Mouse (Mus musculus): ENCODE measurements around the gene Atp6v1c2. TPM values are rescaled to one million over a fixed set of nuclear protein-coding genes. Genes with fewer than 3 reads are reported as not detected.

The Atp6v1c2 gene
- polyA plus RNA-seq, 1 experiment from 2014 or later, result 19.2 TPM

DNA sequence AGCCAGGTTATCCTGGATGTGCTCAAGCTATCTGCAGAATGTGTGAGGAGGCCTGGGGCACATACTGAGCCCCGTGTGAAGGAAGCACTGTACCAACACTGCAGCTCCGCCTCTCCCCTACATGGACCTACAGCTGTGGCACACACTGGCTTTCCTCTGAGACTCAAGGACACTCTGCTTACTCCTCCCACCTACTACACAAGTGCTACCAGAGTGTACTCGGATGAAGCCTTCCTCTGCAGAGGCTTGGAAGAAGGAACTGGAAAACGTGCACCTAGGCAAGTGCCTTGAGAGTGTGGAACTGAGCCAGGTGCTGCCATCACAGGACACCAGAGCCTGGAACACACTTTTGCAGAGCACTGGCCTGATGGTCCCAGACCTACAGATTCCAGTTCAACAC is 38.6 kb downstream of the Atp6v1c2 start:
- WGBS, result 57% methylated on average over 4 of the region's 4 CpGs
- Histone ChIP-seq H3K4me2 (ENCODE audit: low read length) (no peak overlapping the region), H3K9me3 (replicated peaks; ENCODE audit: low read length) (no peaks in the 10 kb centered on the region), H3K27me3 (ENCODE audit: insufficient read depth, low read length) (no peaks in the 10 kb centered on the region), H3K36me3 (ENCODE audit: insufficient read depth, low read length) (no peaks in the 10 kb centered on the region), H3K9ac (ENCODE audit: low read depth, low read length) (no peak overlapping the region), H3K4me3 (replicated peaks; ENCODE audit: low read depth, low read length) (no peak overlapping the region), H3K27ac (no peak overlapping the region), H3K4me1 (replicated peaks; ENCODE audit: insufficient read depth, low read length) (no peaks in the 10 kb centered on the region)
- DNase-seq (ENCODE audit: low spot score), result no peak
- no peak for TF ChIP-seq CTCF (IDR thresholded peaks at IDR 0.05; ENCODE audit: low read depth)
- no peak for ATAC-seq (replicated peaks; ENCODE audit: low FRiP score, low read depth)

DNA sequence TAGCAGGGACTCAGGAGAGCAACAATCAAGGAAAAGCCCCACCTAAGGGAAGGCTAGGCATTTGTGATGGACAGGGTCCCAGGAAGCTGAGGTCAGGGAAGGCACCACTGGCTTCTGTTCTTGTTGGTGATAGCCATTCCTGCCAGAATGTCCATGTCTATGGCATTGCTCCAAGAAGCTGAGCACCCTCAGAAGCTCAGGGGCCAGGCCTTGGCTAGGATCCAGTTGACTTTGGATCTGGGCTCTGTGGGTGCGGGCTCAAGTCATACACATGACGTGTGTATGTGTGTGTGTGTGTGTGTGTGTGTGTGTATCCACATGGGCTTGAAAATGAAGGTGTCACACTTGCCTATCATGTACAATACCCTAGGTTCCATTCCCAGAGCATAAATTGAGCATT is 39.2 kb downstream of the Atp6v1c2 start:
- Histone ChIP-seq H3K27ac (no peak overlapping the region), H3K9ac (ENCODE audit: low read depth, low read length) (no peak overlapping the region), H3K36me3 (ENCODE audit: insufficient read depth, low read length) (peaks cover 4% of the 10 kb centered on the region), H3K27me3 (ENCODE audit: insufficient read depth, low read length) (no peaks in the 10 kb centered on the region), H3K4me3 (replicated peaks; ENCODE audit: low read depth, low read length) (no peak overlapping the region), H3K4me2 (ENCODE audit: low read length) (no peak overlapping the region), H3K4me1 (replicated peaks; ENCODE audit: insufficient read depth, low read length) (no peaks in the 10 kb centered on the region), H3K9me3 (replicated peaks; ENCODE audit: low read length) (no peaks in the 10 kb centered on the region)
- ATAC-seq (replicated peaks; ENCODE audit: low FRiP score, low read depth), result no peak
- TF ChIP-seq CTCF (IDR thresholded peaks at IDR 0.05; ENCODE audit: low read depth), result no peak
- 84% methylated on average over 2 of the region's 2 CpGs for WGBS
- DNase-seq (ENCODE audit: low spot score), result no peak

DNA sequence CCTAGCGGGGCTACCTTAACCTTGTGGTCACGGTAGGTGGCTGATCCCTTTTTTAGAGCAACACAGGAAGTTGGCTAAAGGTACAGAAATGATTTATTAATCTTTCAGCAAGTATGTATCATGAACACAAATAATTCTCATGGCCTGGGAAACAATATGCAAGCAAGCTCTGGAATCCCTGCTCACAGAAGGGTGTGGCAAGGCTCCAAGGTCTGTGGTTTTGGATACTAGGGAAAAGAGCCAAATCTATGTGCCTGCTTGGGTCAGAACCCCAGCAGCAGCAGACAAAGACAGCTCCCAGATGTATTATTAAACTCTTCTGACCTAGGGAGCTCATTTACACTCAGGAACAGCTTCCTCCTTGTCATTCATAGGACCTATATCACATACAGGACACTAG is 40.1 kb downstream of the Atp6v1c2 start:
- no peak for TF ChIP-seq CTCF (IDR thresholded peaks at IDR 0.05; ENCODE audit: low read depth)
- 41% methylated on average over 2 of the region's 2 CpGs for WGBS
- Histone ChIP-seq H3K9ac (ENCODE audit: low read depth, low read length) (no peak overlapping the region), H3K27me3 (ENCODE audit: insufficient read depth, low read length) (no peaks in the 10 kb centered on the region), H3K4me2 (ENCODE audit: low read length) (no peak overlapping the region), H3K4me3 (replicated peaks; ENCODE audit: low read depth, low read length) (no peak overlapping the region), H3K36me3 (ENCODE audit: insufficient read depth, low read length) (peaks cover 12% of the 10 kb centered on the region), H3K27ac (no peak overlapping the region), H3K9me3 (replicated peaks; ENCODE audit: low read length) (no peaks in the 10 kb centered on the region), H3K4me1 (replicated peaks; ENCODE audit: insufficient read depth, low read length) (no peaks in the 10 kb centered on the region)
- DNase-seq (ENCODE audit: low spot score), result peak; percentile 14
- no peak for ATAC-seq (replicated peaks; ENCODE audit: low FRiP score, low read depth)

DNA sequence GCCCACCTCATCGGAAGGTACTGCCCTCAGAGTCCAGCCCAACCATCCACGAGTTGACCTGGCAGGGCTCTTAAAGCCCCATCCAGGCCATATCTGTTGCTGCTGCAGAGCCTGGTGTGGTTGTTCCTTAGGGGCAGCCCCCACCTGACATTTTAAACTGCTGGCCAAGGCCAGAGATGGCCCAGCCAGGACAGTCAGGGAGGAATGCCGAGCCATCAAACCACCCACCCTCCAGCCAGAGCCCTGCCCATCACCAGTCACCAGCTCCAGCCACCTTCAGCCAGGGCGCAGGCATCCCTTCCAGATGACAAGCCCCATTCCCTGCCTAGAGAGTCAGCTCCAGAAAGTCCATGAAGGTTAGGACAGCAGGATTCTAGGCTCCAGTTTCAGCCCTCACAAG is 40.7 kb downstream of the Atp6v1c2 start:
- DNase-seq (ENCODE audit: low spot score), result no peak
- H3K27me3 ChIP-seq (ENCODE audit: insufficient read depth, low read length), result no peaks in the 10 kb centered on the region
- H3K4me3 ChIP-seq (replicated peaks; ENCODE audit: low read depth, low read length), result no peak overlapping the region

DNA sequence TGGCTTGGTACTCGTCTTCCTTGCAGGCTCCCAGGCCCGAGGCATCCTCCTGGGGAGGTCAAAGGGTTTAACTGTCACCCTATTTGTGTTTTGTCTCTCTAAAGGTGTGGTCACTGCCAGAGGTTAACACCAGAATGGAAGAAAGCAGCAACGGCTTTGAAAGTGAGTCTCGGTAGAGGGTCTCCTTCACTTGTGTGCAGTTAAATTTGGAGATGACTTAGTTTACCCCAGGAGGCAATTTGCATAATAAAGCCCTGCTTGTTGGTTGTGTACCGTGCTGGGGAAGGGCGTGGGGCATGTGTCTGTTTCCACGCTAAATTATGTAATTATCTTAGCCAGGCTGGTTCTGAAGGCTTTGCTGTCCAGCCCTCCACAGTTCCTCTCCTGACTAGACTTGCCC is 55.3 kb downstream of the Atp6v1c2 start:
- peaks cover 66% of the 10 kb centered on the region for H3K36me3 ChIP-seq (ENCODE audit: insufficient read depth, low read length)
- H3K4me1 ChIP-seq (replicated peaks; ENCODE audit: insufficient read depth, low read length), result 0 out of 2 replicates have a peak, but pooled peaks cover 5% of the 10 kb centered on the region
- H3K4me3 ChIP-seq (replicated peaks; ENCODE audit: low read depth, low read length), result no peak overlapping the region
- ATAC-seq (replicated peaks; ENCODE audit: low FRiP score, low read depth), result no peak
- no peak for TF ChIP-seq CTCF (IDR thresholded peaks at IDR 0.05; ENCODE audit: low read depth)
- no peaks in the 10 kb centered on the region for H3K9me3 ChIP-seq (replicated peaks; ENCODE audit: low read length)
- H3K4me2 ChIP-seq (ENCODE audit: low read length), result no peak overlapping the region
- 79% methylated on average over 7 of the region's 7 CpGs for WGBS
- no peak overlapping the region for H3K27ac ChIP-seq
- H3K27me3 ChIP-seq (ENCODE audit: insufficient read depth, low read length), result no peaks in the 10 kb centered on the region
- no peak for DNase-seq (ENCODE audit: low spot score)
- no peak overlapping the region for H3K9ac ChIP-seq (ENCODE audit: low read depth, low read length)

More for the DNA sequence above, 40.7 kb downstream of the Atp6v1c2 start:
- Histone ChIP-seq H3K9ac (ENCODE audit: low read depth, low read length) (no peak overlapping the region), H3K27ac (no peak overlapping the region), H3K9me3 (replicated peaks; ENCODE audit: low read length) (no peaks in the 10 kb centered on the region), H3K4me1 (replicated peaks; ENCODE audit: insufficient read depth, low read length) (no peaks in the 10 kb centered on the region), H3K4me2 (ENCODE audit: low read length) (no peak overlapping the region), H3K36me3 (ENCODE audit: insufficient read depth, low read length) (peaks cover 18% of the 10 kb centered on the region)
- 69% methylated on average over 4 of the region's 4 CpGs for WGBS
- no peak for ATAC-seq (replicated peaks; ENCODE audit: low FRiP score, low read depth)
- no peak for TF ChIP-seq CTCF (IDR thresholded peaks at IDR 0.05; ENCODE audit: low read depth)

DNA sequence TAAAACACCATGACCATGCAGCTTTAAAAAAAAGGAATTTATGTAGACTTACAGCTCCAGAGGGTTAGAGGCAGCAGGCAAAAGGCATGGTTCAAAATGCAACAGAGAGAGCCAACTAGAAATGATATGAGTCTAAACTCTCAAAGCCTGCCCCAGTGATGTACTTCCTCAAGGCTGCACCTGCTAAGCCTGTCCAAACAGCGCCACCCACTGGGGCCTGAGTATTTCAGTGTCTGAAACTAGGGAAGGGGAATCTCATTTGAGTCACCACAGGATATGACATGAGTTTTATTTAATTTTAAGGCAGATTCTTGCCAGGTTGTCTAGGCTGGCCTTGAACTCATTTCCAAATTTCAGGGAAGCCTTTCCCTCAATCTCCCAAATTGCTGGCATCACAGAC is 57.9 kb downstream of the Atp6v1c2 start:
- no peaks in the 10 kb centered on the region for H3K9me3 ChIP-seq (replicated peaks; ENCODE audit: low read length)
- peak; percentile 30 for DNase-seq (ENCODE audit: low spot score)
- peaks cover 41% of the 10 kb centered on the region for H3K36me3 ChIP-seq (ENCODE audit: insufficient read depth, low read length)
- peak; percentile 55 for TF ChIP-seq CTCF (IDR thresholded peaks at IDR 0.05; ENCODE audit: low read depth)
- H3K27me3 ChIP-seq (ENCODE audit: insufficient read depth, low read length), result no peaks in the 10 kb centered on the region
- peaks cover 11% of the 10 kb centered on the region for H3K4me1 ChIP-seq (replicated peaks; ENCODE audit: insufficient read depth, low read length)
- no peak overlapping the region for H3K4me3 ChIP-seq (replicated peaks; ENCODE audit: low read depth, low read length)
- H3K4me2 ChIP-seq (ENCODE audit: low read length), result no peak overlapping the region
- WGBS, result 64% methylated on average over 1 of the region's 1 CpGs
- no peak for ATAC-seq (replicated peaks; ENCODE audit: low FRiP score, low read depth)
- no peak overlapping the region for H3K9ac ChIP-seq (ENCODE audit: low read depth, low read length)
- H3K27ac ChIP-seq, result no peak overlapping the region

DNA sequence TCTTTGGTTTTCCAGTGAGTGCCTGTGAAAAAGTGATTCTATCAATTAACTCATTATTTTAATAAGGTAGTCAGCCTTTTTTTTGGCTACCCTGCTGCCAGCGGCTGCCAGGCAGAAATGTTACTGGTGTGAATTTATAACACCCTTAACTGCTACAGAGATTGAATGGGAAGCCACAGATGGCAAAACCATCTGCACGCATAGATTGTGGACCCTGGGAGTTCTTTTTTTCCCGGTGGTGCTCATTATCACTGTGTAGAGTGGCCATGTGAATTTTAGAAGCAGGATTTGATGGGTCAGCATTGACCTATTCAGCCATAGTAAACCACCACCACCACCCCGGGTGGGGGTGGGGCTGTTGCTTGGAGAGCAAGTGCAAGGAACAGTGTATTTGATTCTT is 61.8 kb downstream of the Atp6v1c2 start:
- Histone ChIP-seq H3K36me3 (ENCODE audit: insufficient read depth, low read length) (peaks cover 12% of the 10 kb centered on the region), H3K4me3 (replicated peaks; ENCODE audit: low read depth, low read length) (peak overlapping the region; percentile 92), H3K9me3 (replicated peaks; ENCODE audit: low read length) (no peaks in the 10 kb centered on the region), H3K4me2 (ENCODE audit: low read length) (peak overlapping the region; percentile 53), H3K27ac (no peak overlapping the region), H3K9ac (ENCODE audit: low read depth, low read length) (peak overlapping the region; percentile 90), H3K27me3 (ENCODE audit: insufficient read depth, low read length) (no peaks in the 10 kb centered on the region), H3K4me1 (replicated peaks; ENCODE audit: insufficient read depth, low read length) (peaks cover 11% of the 10 kb centered on the region)
- no peak for TF ChIP-seq CTCF (IDR thresholded peaks at IDR 0.05; ENCODE audit: low read depth)
- ATAC-seq (replicated peaks; ENCODE audit: low FRiP score, low read depth) (no peak), DNase-seq (ENCODE audit: low spot score) (no peak)
- 7% methylated on average over 4 of the region's 4 CpGs for WGBS
